Mouse (Mus musculus): ENCODE measurements around the gene Tm4sf20. TPM values are rescaled to one million over a fixed set of nuclear protein-coding genes. Genes with fewer than 3 reads are reported as not detected.
A peak's percentile ranks its signal among the peaks of the same experiment; 100 is the strongest.

Gene Tm4sf20
- polyA plus RNA-seq, 2 experiments from 2014 or later = 0.43 to 1.4 TPM

DNA sequence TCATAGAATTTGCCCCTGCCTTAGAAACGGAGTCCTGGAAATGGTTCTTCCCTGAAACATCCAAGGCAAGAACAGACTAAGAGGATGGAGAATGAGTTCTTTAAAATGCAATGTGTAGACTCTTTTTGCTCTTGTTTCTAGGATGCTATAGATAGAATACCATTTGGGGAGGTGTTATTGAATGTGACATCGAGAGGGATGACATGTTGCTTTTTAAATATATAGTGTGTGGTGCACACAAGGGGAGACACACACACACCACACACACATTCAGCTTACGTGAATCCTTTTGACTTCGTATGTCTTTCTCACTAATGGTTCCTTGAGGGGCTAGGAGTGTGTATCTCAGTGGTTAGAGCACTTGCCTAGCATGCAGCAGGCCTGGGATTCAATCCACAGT lies 7.0 kb upstream of the Tm4sf20 start:
- no peak for ATAC-seq

DNA sequence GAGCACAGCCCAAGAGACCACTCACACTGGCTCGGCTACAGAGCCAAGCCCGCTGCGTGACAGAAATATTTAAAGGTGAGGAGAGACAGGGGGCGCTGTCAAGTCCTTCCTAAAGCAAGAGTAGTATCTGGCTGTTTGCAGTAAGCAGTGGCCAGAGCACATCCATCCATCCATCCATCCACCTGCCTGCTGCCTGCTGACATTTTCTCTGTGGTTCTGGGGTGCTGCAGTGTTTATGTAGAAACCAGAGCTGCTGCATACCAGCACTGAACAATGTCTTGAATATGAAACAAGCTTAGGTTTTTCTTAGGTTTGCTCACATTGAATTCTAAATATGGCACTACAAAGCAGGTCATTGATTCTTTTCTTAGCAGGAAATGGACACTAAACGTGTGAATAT lies 4.9 kb upstream of the Tm4sf20 start:
- ATAC-seq = no peak

DNA sequence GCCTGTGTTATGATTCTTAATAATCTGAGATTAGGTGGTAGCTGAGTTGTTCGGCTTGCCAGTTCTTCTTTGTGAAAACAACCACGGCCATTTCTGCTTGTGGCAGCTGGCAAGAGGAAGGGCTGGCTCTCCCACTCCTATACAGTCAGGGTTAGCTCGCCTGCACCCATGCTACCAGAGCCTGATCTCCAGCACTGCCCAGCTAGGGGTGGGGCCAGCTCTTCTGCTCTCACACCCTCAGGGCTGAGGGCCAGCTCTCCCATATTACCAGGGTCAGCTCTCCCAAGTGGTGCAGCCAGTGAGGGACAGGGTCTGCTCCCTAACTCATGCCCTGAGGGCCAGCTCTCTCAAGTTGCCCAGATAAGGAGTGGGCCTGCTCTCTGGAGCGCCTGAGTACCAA lies 4.2 kb upstream of the Tm4sf20 start:
- no peak for ATAC-seq

DNA sequence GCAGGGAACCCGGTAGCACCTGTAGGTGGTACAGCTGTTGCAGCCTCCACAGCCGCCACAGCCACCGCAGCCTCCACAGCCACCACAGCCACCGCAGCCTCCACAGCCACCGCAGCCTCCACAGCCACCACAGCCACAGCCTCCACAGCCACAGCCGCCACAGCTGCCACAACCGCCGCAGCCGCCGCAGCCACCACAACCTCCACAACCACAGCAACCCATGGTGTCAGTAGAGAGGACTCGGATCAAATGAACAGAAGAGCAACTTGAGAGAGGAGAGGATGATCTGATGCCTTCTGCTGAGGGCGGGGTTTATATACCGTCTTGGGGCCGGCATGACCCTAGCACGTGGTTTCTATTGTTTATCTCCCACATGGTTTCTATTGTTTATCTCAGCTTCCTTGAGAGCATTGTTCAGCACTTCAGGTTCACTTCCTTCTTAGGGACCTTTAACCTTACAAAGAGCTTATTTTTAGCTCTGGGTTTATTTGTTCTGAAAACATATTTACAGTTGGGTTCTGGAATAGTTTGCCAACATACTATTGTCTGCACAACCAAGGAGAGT lies 2.8 kb upstream of the Tm4sf20 start, which contains the start of gene Gm47791:
TSS of gene Gm47791 (minus strand) at position 222 of the 565 bp plus-strand sequence.
- ATAC-seq = no peak

DNA sequence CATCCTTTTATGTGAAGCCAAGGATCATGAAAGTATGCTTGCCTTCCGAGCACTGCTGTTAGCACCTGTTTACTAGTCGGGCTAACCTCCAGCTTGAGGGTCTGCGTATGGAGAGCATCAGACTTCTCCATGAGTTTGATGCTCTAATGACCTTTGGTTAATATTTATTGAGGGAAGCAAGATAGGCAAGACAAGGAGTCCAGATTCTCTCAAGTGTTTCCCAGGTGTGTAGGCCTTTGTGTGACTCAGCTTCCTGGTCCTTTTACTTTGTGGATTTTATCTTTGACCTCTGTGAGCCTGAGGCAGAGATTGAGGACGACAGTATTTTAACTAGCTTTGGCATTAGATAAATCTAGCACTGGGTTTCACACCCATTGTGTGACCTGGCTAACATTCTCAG lies 1.6 kb downstream of the Tm4sf20 start:
- ATAC-seq = no peak

DNA sequence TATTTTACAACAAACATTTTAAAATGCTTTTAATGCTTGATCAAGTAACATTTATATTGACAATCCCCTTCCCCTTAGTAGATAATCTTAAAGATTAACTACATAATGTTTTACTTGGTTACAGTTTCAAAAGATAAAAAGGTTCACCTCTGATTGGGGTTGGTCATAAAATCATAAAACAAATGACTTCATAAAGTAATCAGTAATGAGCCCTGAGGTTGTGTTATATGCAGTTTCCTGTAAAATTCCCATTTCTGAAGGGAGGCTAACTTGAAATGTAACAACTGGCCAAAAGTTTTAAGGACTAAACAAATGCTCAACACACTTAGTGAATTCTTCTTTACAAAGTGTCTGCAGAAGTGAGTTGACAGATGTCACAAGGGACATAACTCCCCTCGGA lies 2.0 kb downstream of the Tm4sf20 start:
- no peak for ATAC-seq

DNA sequence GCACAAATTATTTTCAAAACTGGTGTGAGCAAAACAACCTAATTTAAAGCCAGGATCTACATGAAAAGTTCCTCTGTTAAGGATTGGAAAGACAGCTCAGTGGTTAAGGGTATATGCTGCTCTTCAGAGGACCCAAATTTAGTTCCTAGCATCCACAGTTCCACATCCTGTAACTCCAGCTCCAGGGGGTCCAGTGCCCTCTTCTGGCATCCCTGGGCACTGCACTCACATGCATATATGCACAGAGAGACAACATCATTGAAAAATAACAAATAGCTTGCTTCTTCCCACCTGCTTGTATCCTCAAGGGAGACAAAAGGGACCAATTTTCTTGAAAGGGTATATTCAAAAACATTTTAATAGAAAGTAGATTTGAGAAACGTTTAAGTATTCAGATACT lies 6.0 kb downstream of the Tm4sf20 start:
- no peak for ATAC-seq

DNA sequence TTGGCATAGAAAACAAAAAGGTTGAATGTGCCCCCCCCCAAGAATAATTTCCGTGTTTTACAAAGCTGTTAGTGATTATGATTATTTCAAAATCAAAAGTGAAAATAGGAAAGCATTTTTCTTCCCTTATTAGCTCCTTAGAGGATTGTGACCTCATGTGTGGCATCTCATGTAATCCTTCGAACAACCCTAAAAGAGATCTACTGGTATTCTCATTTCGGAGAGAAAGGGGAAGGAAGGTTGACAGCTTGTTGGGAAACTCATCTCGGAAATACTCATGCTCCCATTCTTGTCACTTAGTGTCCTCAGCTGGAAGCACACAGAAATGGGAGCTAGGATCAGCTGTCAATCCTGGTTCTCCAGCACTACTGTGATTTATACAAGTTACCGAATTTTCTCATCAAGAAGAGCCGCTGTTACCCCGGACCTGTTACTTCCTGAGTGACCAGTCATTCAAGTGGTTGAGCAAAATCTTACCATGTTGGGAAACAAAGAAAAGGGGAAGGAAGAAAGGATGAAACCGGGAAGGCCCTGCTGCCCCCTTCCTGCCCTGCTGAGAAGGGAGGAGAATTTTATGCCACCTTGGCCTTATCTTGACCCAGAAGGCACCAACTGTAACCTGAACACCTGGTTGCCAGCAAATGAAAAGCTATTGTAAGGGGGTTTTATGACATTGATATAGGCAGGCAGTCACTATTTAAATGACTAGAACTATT lies 6.6 kb downstream of the Tm4sf20 start:
- no peak for ATAC-seq

DNA sequence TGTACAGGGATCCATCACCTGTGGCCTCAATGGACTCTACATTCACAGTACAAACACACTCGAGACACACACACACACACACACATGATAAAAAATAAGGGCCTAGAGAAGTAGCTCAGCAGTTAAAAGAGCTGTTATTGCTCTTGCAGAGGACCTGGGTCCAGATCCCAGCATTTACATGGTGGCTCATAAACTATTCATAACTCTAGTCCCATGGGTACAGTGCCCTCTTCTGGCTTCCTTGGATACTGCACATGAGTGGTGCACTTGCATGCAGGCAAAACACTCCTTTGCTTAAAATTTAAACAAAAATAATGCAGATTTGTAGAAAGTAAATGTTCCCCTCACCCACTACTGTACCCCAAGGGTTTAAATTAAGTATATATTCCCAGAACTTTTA lies 8.7 kb downstream of the Tm4sf20 start:
- no peak for ATAC-seq

DNA sequence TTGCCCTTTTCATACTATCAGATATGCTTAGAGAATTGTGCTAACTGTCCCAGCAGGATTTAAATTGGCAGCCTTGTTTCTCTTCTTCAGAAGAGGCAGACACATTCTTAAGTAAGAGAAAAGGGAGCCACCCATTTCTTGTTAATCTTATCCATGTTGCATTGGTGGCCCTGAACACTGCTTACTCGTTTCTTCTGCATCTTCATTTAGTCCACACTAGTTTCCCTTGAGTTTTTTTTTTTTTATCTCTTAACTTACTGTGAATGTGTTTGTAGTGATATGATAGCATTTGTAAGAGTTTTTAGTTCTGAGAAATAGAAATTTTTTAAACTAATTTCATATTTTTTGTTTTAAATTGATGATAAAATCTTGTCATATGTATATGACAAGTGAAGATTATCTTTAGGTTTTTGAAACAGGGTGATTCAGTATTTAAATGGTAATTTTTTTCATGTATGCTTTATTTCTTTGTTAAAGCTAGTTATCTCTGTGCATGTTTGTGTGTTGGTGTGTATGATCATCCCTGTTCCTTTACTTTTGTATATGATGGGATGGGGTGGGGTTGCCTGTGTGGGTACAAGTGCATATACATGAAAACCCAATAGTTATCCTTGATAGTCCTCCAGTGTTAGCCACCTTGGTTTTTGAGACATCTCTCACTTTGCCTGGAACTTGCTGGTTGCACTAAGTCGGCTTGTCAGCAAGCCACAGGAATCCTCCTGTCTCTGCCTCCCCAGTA lies 20.4 kb downstream of the Tm4sf20 start:
- ATAC-seq = no peak

DNA sequence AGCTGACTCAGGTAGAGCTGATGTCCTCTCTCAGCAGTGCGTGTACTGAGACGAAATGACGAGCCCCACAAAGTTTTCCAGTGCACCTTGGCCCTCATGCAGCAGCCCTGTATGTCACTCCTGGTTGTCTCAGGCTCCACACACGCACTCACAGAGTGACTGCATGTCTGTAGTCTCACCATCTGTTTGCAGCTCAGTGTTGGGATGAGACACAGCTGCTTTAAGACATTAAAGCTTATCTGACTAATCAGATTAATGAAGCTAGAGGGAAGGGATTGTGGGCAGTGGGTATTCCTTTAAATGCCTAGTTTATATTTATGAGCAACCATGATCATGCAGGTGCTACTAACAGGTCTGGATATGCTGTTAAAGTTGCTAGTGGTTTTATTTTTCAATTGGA lies 21.9 kb downstream of the Tm4sf20 start:
- no peak for ATAC-seq

DNA sequence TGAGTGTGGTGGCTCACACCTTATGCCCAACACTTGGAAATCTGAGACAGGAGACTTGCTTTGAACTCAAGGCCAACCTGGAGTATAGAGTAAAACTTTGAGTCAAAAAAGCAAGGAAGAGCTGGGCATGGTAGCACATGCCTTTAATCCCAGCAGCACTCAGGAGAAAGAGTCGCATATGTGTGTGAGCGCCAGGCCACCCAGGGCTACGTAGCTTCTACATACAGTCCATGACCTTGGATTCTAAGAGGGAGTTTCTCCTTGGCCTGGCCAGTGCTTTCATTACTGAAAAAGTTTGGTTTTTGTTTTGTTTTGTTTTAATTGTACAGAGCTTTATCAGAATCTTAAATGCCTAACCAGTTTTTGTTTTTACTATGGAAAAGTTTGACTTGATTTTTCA lies 24.3 kb downstream of the Tm4sf20 start:
- no peak for ATAC-seq

DNA sequence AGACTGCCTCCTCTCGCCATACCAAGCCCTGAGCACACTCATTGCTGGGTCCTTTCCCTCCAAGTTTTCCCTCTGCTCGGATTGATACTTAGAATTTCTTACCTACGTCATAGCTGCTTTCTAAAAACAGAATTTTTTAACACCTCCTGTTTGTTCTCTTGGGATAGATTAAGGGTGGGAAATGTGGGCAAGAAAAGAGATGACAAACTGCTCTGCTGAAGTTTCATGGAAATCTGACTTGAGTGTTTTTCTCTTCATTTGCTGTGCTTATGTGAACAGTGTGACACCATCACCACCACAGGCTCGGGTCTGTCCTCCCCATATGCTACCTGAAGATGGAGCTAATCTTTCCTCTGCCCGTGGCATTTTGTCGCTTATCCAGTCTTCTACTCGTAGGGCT lies 26.7 kb downstream of the Tm4sf20 start:
- ATAC-seq = no peak

DNA sequence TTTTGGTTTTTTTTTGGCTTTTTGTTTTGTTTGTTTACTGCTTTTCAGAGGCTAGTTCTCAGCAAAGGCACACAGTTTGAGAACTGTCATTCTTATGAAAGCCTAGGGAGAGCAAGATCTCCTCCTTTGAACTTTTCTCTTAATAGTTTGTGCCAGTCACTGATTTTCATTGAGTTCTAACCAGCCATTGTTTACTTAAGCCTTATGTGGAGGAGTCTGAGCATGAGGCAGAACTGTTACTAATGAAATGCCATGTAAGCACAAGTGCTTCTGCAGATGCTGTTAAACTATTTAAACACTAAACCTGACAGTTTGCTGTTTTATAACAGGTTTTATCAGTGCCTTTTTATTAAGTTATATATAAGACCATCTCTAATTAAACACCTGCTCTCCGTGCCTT lies 30.2 kb downstream of the Tm4sf20 start:
- ATAC-seq = no peak

DNA sequence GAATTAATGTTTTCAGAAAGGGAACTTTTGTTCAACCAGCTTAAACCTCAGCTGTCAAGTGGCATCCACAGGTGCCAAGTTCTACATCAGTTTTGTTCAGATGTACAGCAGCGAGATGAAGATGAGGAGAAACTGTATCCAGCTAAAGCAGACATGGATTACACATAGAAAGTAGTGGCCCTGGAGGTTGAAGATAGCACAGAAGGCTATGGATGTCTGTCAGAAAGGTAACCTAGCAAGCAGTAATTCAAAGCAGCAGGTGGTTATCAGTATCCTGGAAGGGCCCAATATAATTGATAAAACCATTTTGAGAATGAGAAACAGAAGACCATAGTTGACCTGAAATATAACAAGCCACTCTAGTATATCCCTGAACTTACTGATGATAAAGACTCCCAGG lies 34.9 kb downstream of the Tm4sf20 start:
- ATAC-seq = no peak

DNA sequence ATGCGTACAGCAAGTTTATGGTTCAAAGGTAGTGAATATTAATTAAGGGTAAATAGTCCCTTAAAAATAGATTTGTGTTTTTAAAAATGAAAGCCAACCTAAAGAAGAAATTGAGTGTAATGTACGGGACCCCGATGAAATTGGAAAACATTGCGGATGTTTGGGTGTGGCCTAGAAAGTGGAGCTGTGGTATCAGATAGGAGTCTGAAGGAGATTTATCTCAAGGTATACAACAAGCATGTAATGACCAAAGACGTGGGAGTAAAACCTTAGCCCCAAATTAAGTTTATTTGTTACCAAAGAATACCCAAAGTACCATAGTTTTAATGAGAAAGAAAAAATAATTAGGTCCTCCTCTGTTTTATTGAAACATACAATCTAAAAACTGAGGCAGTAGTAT lies 41.8 kb downstream of the Tm4sf20 start:
- no peak for ATAC-seq

DNA sequence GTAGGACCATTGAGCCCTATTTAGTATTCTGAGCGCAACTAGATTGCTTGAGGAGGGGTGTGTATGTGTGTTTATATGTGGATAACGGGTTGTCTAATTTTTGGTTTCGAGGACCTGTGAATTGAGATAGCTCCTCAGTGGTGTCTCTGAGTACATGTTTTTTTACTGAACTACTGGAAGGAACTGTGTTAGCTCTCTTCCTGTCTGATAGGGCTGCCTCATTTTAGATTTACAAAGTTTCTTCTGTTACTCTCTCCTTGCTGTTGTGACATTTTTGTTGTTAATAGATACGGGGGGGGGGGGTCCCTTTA lies 42.4 kb downstream of the Tm4sf20 start:
- no peak for ATAC-seq

DNA sequence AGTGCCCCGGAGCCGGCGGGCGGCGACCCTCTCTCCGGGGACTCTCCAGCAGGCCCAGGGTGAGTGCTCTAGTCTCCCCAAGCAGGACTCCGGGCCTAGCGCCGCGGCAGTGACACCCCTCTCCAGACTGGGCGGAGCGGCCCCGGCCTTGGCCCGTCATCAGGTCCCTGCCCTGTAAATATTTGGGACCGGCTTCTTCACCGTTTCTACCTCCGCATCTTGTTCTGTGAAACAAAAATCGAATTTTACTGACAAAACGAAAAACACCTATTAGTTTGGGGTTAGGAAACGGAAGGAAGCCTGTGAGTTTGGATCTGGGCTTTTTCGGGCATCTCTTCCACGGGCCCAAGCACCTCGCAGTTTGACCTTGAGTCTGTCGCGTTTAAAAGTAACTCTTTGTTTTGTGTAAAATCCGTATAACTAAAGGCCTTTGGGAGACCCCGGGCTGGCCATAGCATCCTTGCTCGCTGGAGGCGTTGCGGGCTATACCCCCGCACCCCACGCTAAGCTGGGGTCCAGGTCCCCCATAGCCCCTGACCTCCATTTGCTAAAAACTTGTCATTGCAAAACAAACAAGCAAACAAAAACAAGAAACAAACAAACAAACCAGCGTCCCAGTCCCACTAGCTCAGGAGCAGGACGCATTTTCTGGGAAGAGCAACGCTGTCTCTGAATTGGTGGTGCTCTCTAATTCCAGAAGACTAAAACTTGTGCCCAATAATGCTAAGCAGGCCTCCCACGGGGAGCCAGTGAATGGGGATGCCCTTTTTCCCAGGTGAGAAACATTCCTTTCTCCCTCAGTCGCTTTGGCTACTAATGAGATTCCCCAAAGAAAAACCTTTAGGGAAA lies 43.0 kb downstream of the Tm4sf20 start:
- ATAC-seq = peak; percentile 80

DNA sequence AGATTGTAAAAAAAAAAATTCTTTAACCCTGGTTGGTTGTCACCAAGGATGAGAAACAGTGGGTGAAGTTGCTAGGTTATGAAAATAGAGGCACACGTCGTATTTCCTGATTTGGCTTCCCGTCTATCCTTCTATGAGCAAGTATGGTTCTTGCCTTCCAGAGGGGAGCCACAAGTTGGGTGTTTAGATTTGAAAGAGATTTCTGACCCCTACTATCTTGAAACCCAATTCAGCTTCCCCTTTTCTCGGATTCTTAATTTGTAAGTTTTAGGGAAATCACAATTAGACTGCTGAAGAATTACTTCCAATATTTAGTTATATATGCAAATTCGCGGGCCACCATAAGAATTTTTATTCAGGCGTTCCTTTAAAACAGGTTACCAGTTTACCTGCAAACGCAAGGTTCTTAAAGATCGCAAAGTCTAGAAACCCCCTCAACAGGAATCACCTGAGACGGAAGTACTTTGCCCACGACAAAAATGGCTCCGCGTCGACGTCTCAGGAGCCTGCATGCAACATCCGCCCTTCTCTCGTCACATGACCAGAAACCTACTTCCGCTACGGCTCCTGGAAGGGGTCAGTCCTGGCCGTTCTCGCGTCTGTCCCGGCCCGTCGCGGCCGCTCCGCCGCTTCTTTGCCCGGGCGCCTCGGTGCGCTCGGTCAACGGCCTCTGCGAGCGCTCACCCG lies 43.8 kb downstream of the Tm4sf20 start, which contains the start of gene Mff:
TSS of gene Mff (plus strand) at position 552 of the 687 bp plus-strand sequence.
- peak; percentile 97 for ATAC-seq

DNA sequence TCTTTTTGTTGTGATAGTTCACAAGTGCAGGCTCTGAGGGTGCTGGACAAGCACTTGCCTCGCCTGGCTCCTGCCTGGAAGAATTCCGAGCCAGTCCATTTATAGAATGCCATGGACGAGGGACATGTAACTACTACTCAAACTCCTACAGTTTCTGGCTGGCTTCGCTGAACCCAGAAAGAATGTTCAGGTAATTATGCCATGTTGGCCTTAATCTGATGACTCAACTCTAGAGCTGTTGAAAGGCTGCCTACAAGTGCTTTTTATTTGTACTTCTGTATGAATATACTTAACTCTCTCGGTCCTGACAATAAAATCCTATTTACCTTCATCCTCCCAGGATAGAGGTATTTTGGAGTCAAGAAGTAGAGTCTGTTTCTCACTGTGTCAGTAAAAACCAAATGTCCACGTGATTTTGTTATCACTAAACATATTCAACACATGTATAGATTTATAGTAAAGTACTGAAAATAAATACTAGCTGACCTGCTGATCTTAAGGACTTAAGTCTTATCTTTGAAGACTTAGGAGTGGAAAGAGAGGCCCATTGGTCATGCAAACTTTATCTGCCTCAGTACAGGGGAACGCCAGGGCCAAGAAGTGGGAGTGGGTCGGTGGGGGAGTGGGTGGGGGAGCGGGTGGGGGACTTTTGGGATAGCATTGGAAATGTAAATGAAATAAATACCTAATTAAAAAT lies 50.3 kb downstream of the Tm4sf20 start:
- no peak for ATAC-seq

All from CD4-positive, CD25-positive, alpha-beta regulatory T cell, adult 4 months (primary cell).